Mouse (Mus musculus): Measurements from ENCODE around the gene Cdkal1.

DNA sequence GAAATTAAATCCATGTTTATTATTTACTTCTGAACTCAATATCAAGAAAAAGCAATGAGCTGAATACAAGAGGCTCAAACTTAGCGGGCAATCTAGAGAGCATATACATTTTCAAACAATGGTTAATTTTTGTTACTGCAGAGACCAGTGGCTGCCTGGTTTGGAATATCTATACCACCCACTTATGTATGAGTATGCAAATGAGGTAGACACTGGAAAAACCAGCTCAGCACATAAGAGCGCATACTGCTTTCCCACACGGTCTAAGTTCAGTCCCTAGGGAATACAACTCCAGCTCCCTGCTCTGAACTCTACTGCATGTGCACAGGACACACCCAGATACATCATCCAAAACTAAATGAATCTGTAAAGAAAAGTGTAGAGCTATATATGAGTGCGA lies 334.2 kb downstream of the Cdkal1 start:
- no peak for TF ChIP-seq CTCF (IDR thresholded peaks at IDR 0.05; ENCODE audit: low read depth)
- no peak for TF ChIP-seq EP300 (optimal IDR thresholded peaks at IDR 0.05)
